Mouse (Mus musculus): ENCODE data around the gene Mrnip.
"Not testable (repeated sequence)": the region's sequence is repeated elsewhere in the genome, so short reads cannot be mapped to it uniquely, and the experiment has no call there.

The Mrnip gene

GRCm38 (mm10) chr11:50174111-50174729 lies at the start of gene Mrnip:
Mrnip (plus strand) TSS chr11:50174444.
- not testable (repeated sequence) for DNase-seq (ENCODE audit: low read depth)

- no peak for DNase-seq (ENCODE audit: low read depth)
Measured at GRCm38 (mm10) chr11:50127781-50128180, 46.5 kb upstream of the Mrnip start.

- DNase-seq (ENCODE audit: low read depth), result peak; percentile 96
Measured at GRCm38 (mm10) chr11:50130811-50131766, 43.2 kb upstream of the Mrnip start, which contains the start of gene Tbc1d9b. Tbc1d9b (plus strand) TSS chr11:50131396.

- DNase-seq (ENCODE audit: low read depth), result peak; percentile 59
Measured at GRCm38 (mm10) chr11:50131801-50132201, 42.4 kb upstream of the Mrnip start.

GRCm38 (mm10) chr11:50132265-50132664 lies 42.0 kb upstream of the Mrnip start:
- no peak for DNase-seq (ENCODE audit: low read depth)

- DNase-seq (ENCODE audit: low read depth), result peak; percentile 98
Measured at GRCm38 (mm10) chr11:50134136-50134859, 39.9 kb upstream of the Mrnip start.

- DNase-seq (ENCODE audit: low read depth), result peak; percentile 61
Measured at GRCm38 (mm10) chr11:50138206-50138822, 35.9 kb upstream of the Mrnip start.

- DNase-seq (ENCODE audit: low read depth), result peak; percentile 63
Measured at GRCm38 (mm10) chr11:50139571-50139970, 34.7 kb upstream of the Mrnip start.

- peak; percentile 57 for DNase-seq (ENCODE audit: low read depth)
Measured at GRCm38 (mm10) chr11:50145529-50145928, 28.7 kb upstream of the Mrnip start.

GRCm38 (mm10) chr11:50146121-50146520 lies 28.1 kb upstream of the Mrnip start:
- DNase-seq (ENCODE audit: low read depth), result no peak

- peak; percentile 78 for DNase-seq (ENCODE audit: low read depth)
Measured at GRCm38 (mm10) chr11:50147267-50147957, 26.8 kb upstream of the Mrnip start.

GRCm38 (mm10) chr11:50147958-50148476 lies 26.2 kb upstream of the Mrnip start:
- no peak for DNase-seq (ENCODE audit: low read depth)

- no peak for DNase-seq (ENCODE audit: low read depth)
Measured at GRCm38 (mm10) chr11:50149200-50149599, 25.0 kb upstream of the Mrnip start.

GRCm38 (mm10) chr11:50149603-50150150 lies 24.6 kb upstream of the Mrnip start:
- DNase-seq (ENCODE audit: low read depth), result no peak

GRCm38 (mm10) chr11:50151374-50151773 lies 22.9 kb upstream of the Mrnip start:
- DNase-seq (ENCODE audit: low read depth), result no peak

- DNase-seq (ENCODE audit: low read depth), result no peak
Measured at GRCm38 (mm10) chr11:50154166-50154565, 20.1 kb upstream of the Mrnip start.

- DNase-seq (ENCODE audit: low read depth), result no peak
Measured at GRCm38 (mm10) chr11:50154777-50155520, 19.3 kb upstream of the Mrnip start.

- DNase-seq (ENCODE audit: low read depth), result peak; percentile 65
Measured at GRCm38 (mm10) chr11:50155785-50156184, 18.5 kb upstream of the Mrnip start.

GRCm38 (mm10) chr11:50156725-50157258 lies 17.5 kb upstream of the Mrnip start:
- no peak for DNase-seq (ENCODE audit: low read depth)

- DNase-seq (ENCODE audit: low read depth), result no peak
Measured at GRCm38 (mm10) chr11:50158346-50158745, 15.9 kb upstream of the Mrnip start.

Data from 416B (cell line).